Comparison of ENCODE assay signal across 15 mouse cellular contexts in genomic region chr5:115438667-115439066, GRCm38 (mm10). TPM values are rescaled to one million over a fixed set of nuclear protein-coding genes. Genes with fewer than 3 reads are reported as not detected.
DNase-seq lines count a peak whose midpoint lies in the region; ATAC-seq lines count a peak whose summit lies in the region.
"Had no signal": no experiment of that assay in that cellular context is flagged by ENCODE, and none has a peak within 500 bp of the region (broad histone marks: within the 10 kb centered on the region; RNA-seq: fewer than 3 reads in every experiment).

No protein-coding gene starts in this region.

- peak overlapping the region; percentile 18; the same call in 1 of the 2 replicates for H3K27ac ChIP-seq in heart, embryonic 10.5 days
- peak overlapping the region; percentile 100 for H3K27ac ChIP-seq in forebrain, embryonic 10.5 days
- peak overlapping the region; percentile 99 for H3K27ac ChIP-seq in hindbrain, embryonic 15.5 days (replicated peaks)
- H3K27ac ChIP-seq in neural tube, embryonic 13.5 days (replicated peaks), result peak overlapping the region; percentile 100
- H3K27ac ChIP-seq: heart, adult 2 months; lung, embryonic 15.5 days had no signal

- H3K9me3 ChIP-seq in heart, embryonic 10.5 days, result no peaks in the 10 kb centered on the region
- no peaks in the 10 kb centered on the region for H3K9me3 ChIP-seq in forebrain, embryonic 10.5 days
- no peaks in the 10 kb centered on the region for H3K9me3 ChIP-seq in hindbrain, embryonic 15.5 days
- H3K9me3 ChIP-seq in neural tube, embryonic 13.5 days, result no peaks in the 10 kb centered on the region
- H3K9me3 ChIP-seq: G1E; lung, embryonic 15.5 days had no signal

- no peak overlapping the region for H3K9ac ChIP-seq in hindbrain, embryonic 15.5 days
- peak overlapping the region; percentile 100 for H3K9ac ChIP-seq in neural tube, embryonic 13.5 days
- H3K9ac ChIP-seq: lung, embryonic 15.5 days had no signal

- intact Hi-C loops in heart, postnatal 10 days (cut with DNase I), result no loop called here

- peaks cover 51% of the 10 kb centered on the region for H3K4me1 ChIP-seq in heart, embryonic 10.5 days
- peaks cover 80% of the 10 kb centered on the region for H3K4me1 ChIP-seq in forebrain, embryonic 10.5 days
- peaks cover 60% of the 10 kb centered on the region for H3K4me1 ChIP-seq in hindbrain, embryonic 15.5 days (replicated peaks)
- peaks cover 73% of the 10 kb centered on the region for H3K4me1 ChIP-seq in neural tube, embryonic 13.5 days (replicated peaks)

- H3K36me3 ChIP-seq in heart, embryonic 10.5 days, result peaks cover 41% of the 10 kb centered on the region
- H3K36me3 ChIP-seq in forebrain, embryonic 10.5 days (replicated peaks), result peaks cover 98% of the 10 kb centered on the region
- peaks cover 19% of the 10 kb centered on the region for H3K36me3 ChIP-seq in hindbrain, embryonic 15.5 days
- peaks cover 66% of the 10 kb centered on the region for H3K36me3 ChIP-seq in neural tube, embryonic 13.5 days
- H3K36me3 ChIP-seq: G1E had no signal

- H3K4me2 ChIP-seq in hindbrain, embryonic 15.5 days, result peak overlapping the region; percentile 18
- H3K4me2 ChIP-seq in neural tube, embryonic 13.5 days, result peak overlapping the region; percentile 93
- H3K4me2 ChIP-seq: lung, embryonic 15.5 days had no signal

- WGBS in heart, embryonic 10.5 days, result 59% methylated on average over 7 of the region's 7 CpGs
- WGBS in forebrain, embryonic 10.5 days, result 14% methylated on average over 7 of the region's 7 CpGs
- WGBS in hindbrain, embryonic 15.5 days, result 29% methylated on average over 7 of the region's 7 CpGs
- 41% methylated on average over 7 of the region's 7 CpGs for WGBS in neural tube, embryonic 13.5 days

- H3K27me3 ChIP-seq in heart, embryonic 10.5 days (ENCODE audit: insufficient read depth, poor library complexity, severe bottlenecking), result no peaks in the 10 kb centered on the region; the same call in 1 of the 2 replicates
- H3K27me3 ChIP-seq in forebrain, embryonic 10.5 days (ENCODE audit: poor library complexity, severe bottlenecking), result no peaks in the 10 kb centered on the region
- no peaks in the 10 kb centered on the region for H3K27me3 ChIP-seq in hindbrain, embryonic 15.5 days
- H3K27me3 ChIP-seq in neural tube, embryonic 13.5 days, result no peaks in the 10 kb centered on the region
- H3K27me3 ChIP-seq: lung, embryonic 15.5 days had no signal

- DNase-seq in heart, embryonic 10.5 days (ENCODE audit: low spot score), result no peak
- DNase-seq in heart, postnatal 10 days, result no peak
- DNase-seq in forebrain, embryonic 10.5 days (ENCODE audit: extremely low spot score, low spot score), result no peak
- DNase-seq in urinary bladder, adult 18-20 months (ENCODE audit: low spot score in 2 of 2), result no peak
- DNase-seq in urinary bladder, postnatal 4 days (ENCODE audit: low spot score in 2 of 2), result no peak
- no peak for DNase-seq in layer of hippocampus, postnatal 14 days (ENCODE audit: low spot score in 2 of 2)
- DNase-seq: cerebellum, postnatal 36 days; heart, adult 2 months; kidney, postnatal 36 days; left cerebral cortex, postnatal 4 days had no signal

- no peak overlapping the region for H3K4me3 ChIP-seq in heart, embryonic 10.5 days
- H3K4me3 ChIP-seq in forebrain, embryonic 10.5 days, result peak overlapping the region; percentile 99
- H3K4me3 ChIP-seq in hindbrain, embryonic 15.5 days, result no peak overlapping the region
- H3K4me3 ChIP-seq in neural tube, embryonic 13.5 days, result no peak overlapping the region
- H3K4me3 ChIP-seq: heart, adult 2 months; lung, embryonic 15.5 days had no signal

- no peak for ATAC-seq in hindbrain, embryonic 15.5 days (ENCODE audit: low FRiP score, low read depth)
- ATAC-seq in neural tube, embryonic 13.5 days (ENCODE audit: low read depth), result no peak

RNA-seq across cellular contexts. Expression of gene Msi1, which starts 9.3 kb away (rescaled TPM):
- 9.6 and 17.1 TPM in 2 replicates for polyA plus RNA-seq in heart, embryonic 10.5 days (2016; fragmentation: Nextera tagmentation; extraction: Ambion mirVana)
- total RNA-seq in heart, postnatal 10 days (2021), result 1 to 10 TPM; 3.1 to 4.3 TPM
- 142 and 158 TPM in 2 replicates for polyA plus RNA-seq in forebrain, embryonic 10.5 days (2016; fragmentation: Nextera tagmentation; extraction: Ambion mirVana)
- polyA plus RNA-seq in hindbrain, embryonic 15.5 days (2015; fragmentation: Nextera tagmentation; extraction: Ambion mirVana), result 59.9 and 60.3 TPM in 2 replicates
- 66.5 and 66.7 TPM in 2 replicates for polyA plus RNA-seq in neural tube, embryonic 13.5 days (2015; fragmentation: Nextera tagmentation; extraction: Ambion mirVana)
- total RNA-seq in layer of hippocampus, postnatal 14 days (2021), result 10 to 100 TPM; 70.6 to 71.8 TPM

RNA-seq across cellular contexts. Expression of gene Pla2g1b, which starts 27.4 kb away (rescaled TPM):
- 0.48 and 1.4 TPM in 2 replicates for polyA plus RNA-seq in heart, embryonic 10.5 days (2016; fragmentation: Nextera tagmentation; extraction: Ambion mirVana)
- total RNA-seq in heart, postnatal 10 days (2021), result not detected
- not detected in 2 replicates for polyA plus RNA-seq in forebrain, embryonic 10.5 days (2016; fragmentation: Nextera tagmentation; extraction: Ambion mirVana)
- 0.54 TPM in 1 of 2 replicates, not detected in the other for polyA plus RNA-seq in hindbrain, embryonic 15.5 days (2015; fragmentation: Nextera tagmentation; extraction: Ambion mirVana)
- polyA plus RNA-seq in neural tube, embryonic 13.5 days (2015; fragmentation: Nextera tagmentation; extraction: Ambion mirVana), result 0.95 TPM in 1 of 2 replicates, not detected in the other
- total RNA-seq in layer of hippocampus, postnatal 14 days (2021), result not detected
- total RNA-seq: G1E; heart, adult 2 months; left cerebral cortex, postnatal 4 days had no signal
- polyA plus RNA-seq: heart, adult 2 months; urinary bladder, adult 2 months had no signal

RNA-seq across cellular contexts. Expression of gene Sirt4, which starts 45.9 kb away (rescaled TPM):
- 18.7 and 19.0 TPM in 2 replicates for polyA plus RNA-seq in heart, embryonic 10.5 days (2016; fragmentation: Nextera tagmentation; extraction: Ambion mirVana)
- total RNA-seq in heart, postnatal 10 days (2021), result 10 to 100 TPM; 14.3 to 20.2 TPM
- 13.1 and 13.9 TPM in 2 replicates for polyA plus RNA-seq in forebrain, embryonic 10.5 days (2016; fragmentation: Nextera tagmentation; extraction: Ambion mirVana)
- polyA plus RNA-seq in hindbrain, embryonic 15.5 days (2015; fragmentation: Nextera tagmentation; extraction: Ambion mirVana), result 27.3 and 32.2 TPM in 2 replicates
- polyA plus RNA-seq in neural tube, embryonic 13.5 days (2015; fragmentation: Nextera tagmentation; extraction: Ambion mirVana), result 26.8 and 33.0 TPM in 2 replicates
- total RNA-seq in layer of hippocampus, postnatal 14 days (2021), result 10 to 100 TPM; 25.8 to 28.3 TPM

Comparison
In these comparisons a context has a peak if more than half of its experiments do, and no peak if none do; other contexts are left out.
1. H3K27ac ChIP-seq: peak in every context shown above with its lines; median percentile 100 in forebrain, embryonic 10.5 days; 100 in neural tube, embryonic 13.5 days; 99 in hindbrain, embryonic 15.5 days; 18 in heart, embryonic 10.5 days.